Mouse (Mus musculus) embryonic stem cell, embryonic (primary cell): ENCODE measurements around the gene Pten.

Experiments
- CTCF ChIA-PET, 4 experiments: fragments of 300-600 bp in 2 of 4; fragments of 350-600 bp in 2 of 4; sonication (Branson Sonifier 250); formaldehyde crosslinking; loops; one replicate each; lab custom pipeline; 2022; ENCODE audit warnings: inconsistent platforms in 2 of 4; lab: Charles Lee
- POLR2A ChIA-PET, 4 experiments: fragments of 300-600 bp in 2 of 4; fragments of 350-600 bp in 2 of 4; sonication (Branson Sonifier 250); formaldehyde crosslinking; loops; one replicate each; lab custom pipeline; 2022; ENCODE audit warnings: antibody characterized with exemption in 4 of 4, inconsistent platforms in 1 of 4; lab: Charles Lee

The Pten gene

DNA sequence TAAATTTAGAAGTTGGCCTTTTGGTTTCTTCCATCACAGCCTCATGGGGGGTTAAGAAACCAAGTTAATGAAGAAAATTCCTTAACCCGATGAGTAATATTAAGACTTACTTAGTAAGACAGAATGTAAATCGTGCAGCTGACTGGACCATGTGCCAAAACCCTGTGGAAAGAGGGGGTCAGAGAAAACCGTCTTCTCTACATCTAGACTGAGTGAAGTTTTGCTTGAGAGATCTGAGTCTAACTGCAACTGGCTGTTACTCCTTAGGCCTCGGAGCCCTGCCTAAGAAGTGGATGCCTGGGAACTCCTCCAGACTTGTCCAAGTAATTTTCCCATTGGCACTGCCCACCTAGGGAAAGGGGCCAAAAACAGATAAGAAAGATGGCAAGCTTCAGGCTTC lies 74.0 kb downstream of the Pten start:
- CTCF ChIA-PET, result no interaction called here
- POLR2A ChIA-PET, result interaction anchor here in 3 of 4 experiments (0.9 to 1.8 kb wide), 4 partner anchors 42 to 75 kb away, joined by 3 to 7 read pairs (median 4); no protein-coding TSS in a partner anchor

DNA sequence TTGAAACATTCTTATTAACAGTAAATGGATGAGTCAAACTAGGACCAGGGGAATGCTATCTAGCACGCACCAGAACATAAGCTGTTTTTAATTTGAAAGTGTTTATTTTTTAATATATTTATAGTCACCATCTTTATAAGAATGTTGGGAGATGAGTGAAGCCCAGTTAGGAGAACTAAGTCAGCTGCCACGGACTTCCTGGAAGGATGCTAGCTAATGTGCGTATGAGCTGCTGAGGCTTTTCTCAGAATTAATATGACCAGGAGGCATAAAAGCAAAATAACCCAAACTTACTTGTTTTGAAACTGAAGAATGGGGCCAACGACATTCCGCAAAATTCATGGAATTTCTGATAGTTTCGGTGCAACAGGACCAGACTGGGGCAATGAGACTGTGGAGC lies 83.2 kb downstream of the Pten start:
- CTCF ChIA-PET, result no interaction called here

DNA sequence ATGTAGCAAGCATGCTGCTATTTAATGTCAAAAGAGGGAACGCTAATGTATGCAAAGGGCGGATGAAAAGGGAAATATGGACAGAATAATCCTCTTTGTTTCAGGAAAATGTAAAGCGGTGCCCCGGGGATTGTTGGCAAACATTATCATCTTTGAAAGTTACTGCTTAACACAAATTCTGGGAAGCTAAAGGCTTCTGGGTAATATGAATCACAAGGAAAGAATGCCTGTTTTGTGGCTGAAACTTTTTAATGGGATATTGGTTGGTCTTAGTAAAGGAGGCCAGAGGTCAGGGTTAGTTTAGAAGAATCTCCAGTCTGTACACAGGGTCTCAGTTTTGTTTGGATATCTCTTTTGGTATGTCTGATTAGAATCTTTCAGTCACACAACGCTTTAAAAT lies 87.2 kb downstream of the Pten start:
- POLR2A ChIA-PET, result no interaction called here
- CTCF ChIA-PET, result interaction anchor here in 1 of 4 experiments (0.6 kb wide), 1 partner anchor 678 kb away, joined by 3 read pairs; no protein-coding TSS in a partner anchor

More for the DNA sequence above, 83.2 kb downstream of the Pten start:
- POLR2A ChIA-PET, result interaction anchor here in 1 of 4 experiments (1.4 kb wide), 1 partner anchor 11 kb away, joined by 5 read pairs; no protein-coding TSS in a partner anchor

DNA sequence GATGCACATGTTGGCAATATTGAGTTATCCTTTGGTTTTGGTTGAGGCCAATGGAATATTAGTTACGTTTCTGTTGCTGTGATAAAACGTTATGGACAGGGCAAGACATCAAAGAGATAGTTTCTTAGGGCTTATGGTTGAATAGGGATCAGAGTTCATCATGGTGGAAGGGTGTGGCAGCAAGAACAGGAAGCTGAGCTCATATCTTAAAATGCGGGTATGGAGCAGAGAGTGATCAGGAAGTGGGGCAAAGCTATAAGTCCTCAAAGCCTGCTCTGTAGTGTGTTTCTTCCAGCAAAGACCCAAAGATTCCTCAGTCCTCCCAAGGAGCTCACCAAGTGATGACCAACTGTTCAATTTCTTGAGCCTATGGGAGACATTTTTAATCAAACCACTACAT lies 90.7 kb downstream of the Pten start:
- ChIA-PET CTCF (interaction anchor here in 1 of 4 experiments (0.7 kb wide), 1 partner anchor 453 kb away, joined by 4 read pairs; no protein-coding TSS in a partner anchor), POLR2A (interaction anchor here in 1 of 4 experiments (1.2 kb wide), 1 partner anchor 11 kb away, joined by 3 read pairs; no protein-coding TSS in a partner anchor)

DNA sequence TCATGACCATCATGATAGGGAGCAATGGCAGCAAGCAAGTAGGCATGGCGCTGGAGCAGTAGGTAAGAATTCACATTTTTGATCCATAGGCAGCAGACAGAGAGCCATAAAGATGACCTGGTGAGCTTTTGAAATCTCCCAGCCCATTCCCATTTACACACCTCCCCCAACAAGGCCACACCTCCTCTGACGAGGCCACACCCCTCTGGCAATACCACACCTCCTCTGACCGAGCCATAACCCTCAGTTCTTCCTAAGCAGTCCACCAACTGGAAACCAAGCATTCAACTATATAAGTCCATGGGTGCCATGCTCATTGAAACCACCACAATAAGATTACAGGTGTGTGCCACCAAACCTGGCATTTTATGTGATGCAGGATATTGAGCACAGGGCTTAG lies 95.0 kb downstream of the Pten start:
- ChIA-PET POLR2A (interaction anchor here in 2 of 4 experiments (0.5 to 0.7 kb wide), 5 partner anchors 8 to 363 kb away, joined by 3 read pairs; no protein-coding TSS in a partner anchor), CTCF (interaction anchor here in 2 of 4 experiments (0.6 kb wide), 2 partner anchors 57 to 472 kb away, joined by 3 to 4 read pairs; no protein-coding TSS in a partner anchor)

DNA sequence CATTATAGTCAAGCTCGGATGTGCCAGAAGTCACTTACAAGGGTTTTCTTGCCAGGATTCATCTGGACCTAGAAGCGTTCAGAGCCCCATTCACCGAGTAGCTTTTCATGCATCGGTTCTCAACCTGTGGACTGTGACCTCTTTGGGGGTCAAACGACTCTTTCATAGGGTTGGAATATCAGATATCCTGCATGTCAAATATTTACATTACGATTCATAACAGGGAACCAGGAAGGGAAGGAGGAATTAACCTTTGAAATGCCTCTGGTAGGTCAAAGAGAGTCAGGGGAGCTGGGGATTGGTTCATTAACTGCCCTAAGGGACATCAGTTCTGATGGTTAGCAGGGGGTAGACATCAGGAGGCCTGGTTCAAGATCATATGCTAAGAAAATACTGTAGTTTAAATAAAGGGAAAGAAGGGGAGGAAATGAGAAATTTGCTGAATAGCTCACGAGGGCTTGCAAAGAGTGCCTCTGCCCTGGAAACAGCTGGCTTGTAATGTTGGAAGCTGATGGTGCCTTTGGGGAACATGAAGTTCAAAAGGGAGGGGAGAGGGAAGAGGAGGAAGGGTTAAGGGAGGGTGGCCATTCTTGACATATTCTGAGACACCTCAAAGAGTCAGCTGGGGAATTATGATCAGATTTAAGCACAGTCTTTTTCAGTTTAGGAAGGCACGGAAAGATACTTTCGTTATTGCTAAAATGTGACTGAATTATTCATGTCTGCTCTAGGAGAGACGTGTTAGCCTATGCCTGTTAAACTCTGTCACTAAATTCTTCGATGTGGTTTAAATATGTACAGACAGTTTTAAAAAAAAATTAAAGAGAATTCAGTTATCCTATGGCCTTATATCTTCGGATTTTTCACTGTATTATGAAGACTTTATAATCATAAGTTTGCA lies 104.6 kb downstream of the Pten start:
- POLR2A ChIA-PET, result interaction anchor here in 1 of 4 experiments (1.6 kb wide), 1 partner anchor 365 kb away, joined by 3 read pairs; no protein-coding TSS in a partner anchor
- CTCF ChIA-PET, result interaction anchor here in 1 of 4 experiments (0.6 kb wide), 1 partner anchor 102 kb away, joined by 5 read pairs; no protein-coding TSS in a partner anchor

DNA sequence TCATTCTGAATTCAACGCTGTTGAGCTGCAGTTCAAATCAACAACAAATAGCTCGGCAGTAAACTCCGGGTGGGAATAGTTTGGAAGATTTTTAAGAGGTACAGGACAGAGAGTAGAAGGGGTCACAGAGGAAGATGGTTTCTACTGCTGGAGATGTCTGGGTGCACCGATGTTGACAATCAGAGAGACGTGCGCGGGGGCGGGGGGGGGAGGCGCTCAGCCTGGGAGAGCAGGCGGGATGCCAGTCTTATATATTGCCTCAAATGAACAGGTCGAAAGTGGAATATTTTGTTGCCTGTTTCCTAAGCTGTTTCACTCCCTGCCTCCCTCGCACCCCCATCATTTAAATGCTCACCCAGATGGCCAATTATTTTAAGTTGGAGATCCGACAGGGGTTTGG lies 109.5 kb downstream of the Pten start:
- POLR2A ChIA-PET, result interaction anchor here in 3 of 4 experiments (0.6 to 1.5 kb wide), 6 partner anchors 9 to 147 kb away, joined by 3 to 6 read pairs (median 3); no protein-coding TSS in a partner anchor
- CTCF ChIA-PET, result no interaction called here

DNA sequence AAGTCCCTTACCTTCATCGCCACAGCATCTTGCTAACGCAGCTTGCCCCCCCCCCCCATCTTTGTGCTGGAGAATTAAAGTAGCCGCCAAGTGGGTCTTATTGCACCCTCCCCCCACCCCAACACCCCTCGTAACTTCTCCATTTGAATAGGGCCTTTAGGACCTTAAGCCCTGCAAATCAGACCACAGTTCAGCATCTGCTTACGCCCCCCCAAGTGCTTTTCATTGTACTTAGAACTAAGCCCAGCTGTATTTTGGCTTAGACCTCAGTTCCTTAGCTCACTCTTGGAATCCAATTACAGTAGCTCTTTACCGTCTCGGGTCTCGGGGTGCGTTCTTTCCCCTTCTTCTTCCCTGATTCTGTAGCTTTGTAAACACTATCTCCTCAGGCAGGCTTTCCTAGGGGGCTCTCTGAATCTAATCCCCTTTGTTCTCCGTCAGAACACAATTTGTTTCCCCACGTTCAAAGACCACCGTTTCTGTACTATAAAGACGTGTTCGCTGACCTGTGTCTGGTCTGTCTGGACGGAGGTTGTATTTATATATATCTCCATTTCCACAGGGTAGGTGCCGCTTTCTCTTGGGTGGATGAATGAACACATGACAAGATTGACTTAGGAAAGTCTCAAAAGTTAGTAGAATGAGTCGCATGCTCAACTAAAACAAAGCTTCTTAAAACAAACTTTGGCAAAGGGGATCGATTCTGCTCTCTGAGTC lies 110.0 kb downstream of the Pten start:
- ChIA-PET CTCF (no interaction called here), POLR2A (interaction anchor here in 3 of 4 experiments (0.8 to 1.5 kb wide), 7 partner anchors 8 to 89 kb away, joined by 3 to 6 read pairs (median 3); no protein-coding TSS in a partner anchor)

DNA sequence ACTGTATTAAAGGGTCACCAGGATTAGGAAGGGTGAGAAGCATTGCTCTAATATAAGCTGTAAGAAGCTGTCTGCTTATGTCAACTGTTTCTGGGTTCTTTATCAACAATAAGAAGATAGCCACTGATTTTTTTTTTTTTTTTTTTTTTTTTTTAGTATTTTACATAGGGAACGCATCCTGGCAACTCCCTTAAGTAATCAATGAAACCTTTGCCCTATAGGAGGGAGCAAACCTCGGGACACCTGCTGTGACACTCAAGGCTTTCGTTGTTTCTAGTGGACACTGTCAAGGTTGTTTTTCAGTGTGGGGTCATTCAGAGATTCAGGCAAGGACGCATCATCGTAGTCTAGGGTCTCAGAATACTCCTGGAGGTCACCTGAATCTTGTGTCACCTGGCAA lies 111.3 kb downstream of the Pten start:
- ChIA-PET CTCF (no interaction called here), POLR2A (interaction anchor here in 2 of 4 experiments (0.7 to 1.5 kb wide), 5 partner anchors 12 to 482 kb away, joined by 3 to 4 read pairs (median 3); partner anchors contain the start of gene Pten (in 1 of the 2))

DNA sequence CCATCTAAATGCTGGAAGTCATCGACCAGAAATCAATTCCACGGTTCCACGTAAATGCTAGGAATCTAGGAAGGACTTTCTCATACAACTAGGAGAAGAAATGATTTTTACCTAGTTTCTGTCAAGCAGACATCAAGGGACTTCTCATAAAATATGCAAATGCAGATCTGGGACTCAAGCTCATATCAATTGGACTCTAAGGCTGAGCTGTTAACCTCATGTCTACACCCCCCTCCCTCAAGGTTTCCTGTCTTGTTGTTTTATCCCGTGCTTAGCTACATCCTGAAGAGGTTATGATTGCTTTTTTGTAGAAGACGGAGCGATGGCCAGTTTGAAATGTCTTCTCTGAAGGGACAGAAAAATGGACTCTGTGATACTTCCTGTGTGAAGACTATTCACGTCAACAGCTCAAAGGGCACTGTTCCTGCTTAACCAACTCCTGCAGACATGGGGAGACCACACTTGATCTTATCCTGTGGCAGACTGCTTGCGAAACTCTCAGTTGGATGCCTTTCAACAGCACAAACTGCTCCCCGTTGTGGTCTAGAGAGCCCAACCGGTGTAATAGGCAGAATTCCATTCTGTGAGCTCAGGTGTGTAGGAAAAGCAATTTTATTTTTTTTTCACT lies 111.9 kb downstream of the Pten start:
- CTCF ChIA-PET, result no interaction called here

DNA sequence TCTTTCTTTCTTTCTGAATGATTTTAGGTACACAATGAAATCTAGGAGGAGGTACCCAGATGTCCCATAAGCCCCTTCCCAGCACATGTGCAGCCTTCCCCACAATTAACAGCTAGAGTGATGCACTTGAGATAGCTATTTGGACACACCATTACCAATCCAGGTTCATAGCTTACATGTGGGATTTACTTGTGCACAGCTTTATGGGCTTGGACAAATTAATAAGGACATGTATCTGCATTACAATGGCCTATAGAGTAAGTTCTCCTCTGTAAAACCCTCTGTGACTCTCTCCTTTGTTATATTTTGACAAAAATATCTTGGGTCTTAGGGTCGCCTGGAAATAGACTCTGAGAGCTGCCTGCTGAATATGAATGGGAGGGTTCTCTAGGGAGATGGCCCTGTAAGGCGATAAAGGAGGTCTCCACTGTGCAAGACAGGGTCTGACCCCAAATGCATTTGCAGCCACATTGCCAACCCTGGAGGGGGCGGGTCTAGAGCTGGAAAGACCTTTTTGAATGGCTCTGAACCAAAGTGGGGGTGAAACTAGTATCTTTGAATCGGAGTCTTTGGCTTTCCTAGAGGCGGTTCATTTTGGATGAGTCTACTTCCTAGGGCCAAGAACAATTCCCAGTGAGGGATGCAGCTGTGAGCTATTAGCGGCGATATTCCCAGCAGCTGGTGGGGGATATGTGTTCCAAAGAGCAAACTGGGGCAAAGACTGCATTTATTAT lies 116.8 kb downstream of the Pten start:
- CTCF ChIA-PET, result interaction anchor here in 1 of 4 experiments (0.6 kb wide), 1 partner anchor 515 kb away, joined by 6 read pairs; no protein-coding TSS in a partner anchor
- POLR2A ChIA-PET, result interaction anchor here in 3 of 4 experiments (0.6 to 1.1 kb wide), 3 partner anchors 11 to 57 kb away, joined by 3 read pairs; no protein-coding TSS in a partner anchor

More for the DNA sequence above, 111.9 kb downstream of the Pten start:
- POLR2A ChIA-PET, result interaction anchor here in 2 of 4 experiments (0.7 to 1.1 kb wide), 3 partner anchors 12 to 483 kb away, joined by 3 to 4 read pairs (median 3); partner anchors contain the start of gene Pten (in 1 of the 2)
